Mouse (Mus musculus) heart, postnatal 0 days (tissue): ENCODE data around the gene Kif5c. TPM values are rescaled to one million over a fixed set of nuclear protein-coding genes. Genes with fewer than 3 reads are reported as not detected.

ENCODE experiments used
- ATAC-seq: fragments of 200-750 bp; cut with Nextera tagmentation; 2 replicates; pipeline ENCODE4 v1.8.0; 2017; ENCODE audit warnings: low read depth, moderate number of reproducible peaks, moderate library complexity; ENCODE audit not compliant: insufficient read depth
- DNase-seq: peaks from one replicate; pipeline ENCODE4 v3.0.0-alpha.2; 2016; ENCODE audit warnings: low spot score
- H3K27ac ChIP-seq: fragments of 300-500 bp; sonication (generic); 2 replicates; pipeline ENCODE4 v1.5.1; 2014; ENCODE audit warnings: low read depth, mild to moderate bottlenecking
- H3K27me3 ChIP-seq: fragments of 300-500 bp; sonication (generic); 2 replicates; pipeline ENCODE4 v1.6.1; 2014; ENCODE audit warnings: low read length, mixed read lengths; ENCODE audit not compliant: control insufficient read depth, insufficient read depth
- H3K36me3 ChIP-seq: fragments of 300-500 bp; sonication (generic); replicated peaks from 2 replicates; pipeline ENCODE4 v1.6.1; 2014; ENCODE audit warnings: low read length, mixed read lengths; ENCODE audit not compliant: control insufficient read depth, insufficient read depth
- H3K4me1 ChIP-seq: fragments of 300-500 bp; sonication (generic); 2 replicates; pipeline ENCODE4 v1.6.1; 2014; ENCODE audit warnings: antibody characterized with exemption; ENCODE audit not compliant: control insufficient read depth, insufficient read depth
- H3K4me2 ChIP-seq: fragments of 300-500 bp; sonication (generic); 2 replicates; pipeline ENCODE4 v1.6.1; 2014; ENCODE audit warnings: low read depth, mild to moderate bottlenecking, low read length, moderate library complexity
- H3K4me3 ChIP-seq: fragments of 300-500 bp; sonication (generic); 2 replicates; pipeline ENCODE4 v1.5.1; 2014; ENCODE audit warnings: low read depth, low read length
- H3K9ac ChIP-seq: fragments of 300-500 bp; sonication (generic); replicated peaks from 2 replicates; pipeline ENCODE4 v1.6.1; 2014; ENCODE audit warnings: low read depth, low read length, mixed read lengths
- H3K9me3 ChIP-seq: fragments of 300-500 bp; sonication (generic); replicated peaks from 2 replicates; pipeline ENCODE4 v1.6.1; 2016; ENCODE audit warnings: low read length; ENCODE audit not compliant: control insufficient read depth
- CTCF ChIP-seq: IDR thresholded peaks from 2 replicates; pipeline ENCODE4 v1.5.1; 2016; ENCODE audit warnings: antibody characterized with exemption, control low read depth, low read depth
- EP300 ChIP-seq: IDR thresholded peaks from 2 replicates; pipeline ENCODE4 v1.6.1; 2016; ENCODE audit warnings: antibody characterized with exemption, low read depth
- WGBS: fragments of 180-500 bp; shearing (Covaris S2); extraction: QIAGEN DNeasy Blood & Tissue Kit; methylation state at CpG from one replicate; pipeline ENCODE4 v1.1.7; 2014; 5-methylcytosine and 5-hydroxymethylcytosine counted together
- polyA plus RNA-seq: library from polyadenylated mRNA; unstranded; fragments of >200 nt; fragmentation: Nextera tagmentation; extraction: Ambion mirVana; gene quantifications from 2 replicates; pipeline ENCODE4 v1.2.1, GENCODE M21; 2015
- total RNA-seq: library from RNA; depleted of rRNA; stranded (reverse); fragments of >200 nt; gene quantifications from 2 replicates; pipeline ENCODE4 v1.2.3, GENCODE M21; 2014; ENCODE audit warnings: low replicate concordance

Gene Kif5c
- total and polyA plus RNA-seq, 2 experiments from 2014 or later: 0.34 to 0.76 TPM

GRCm38 (mm10) chr2:49741895-49742734 is 123.0 kb downstream of the Kif5c start:
- no peak for TF ChIP-seq CTCF
- TF ChIP-seq EP300: no peak
- Histone ChIP-seq H3K9me3 (no peaks in the 10 kb centered on the region), H3K27me3 (no peaks in the 10 kb centered on the region), H3K4me2 (no peak overlapping the region), H3K36me3 (no peaks in the 10 kb centered on the region), H3K4me1 (no peaks in the 10 kb centered on the region), H3K9ac (no peak overlapping the region), H3K27ac (no peak overlapping the region), H3K4me3 (no peak overlapping the region)
- ATAC-seq: no peak
- no peak for DNase-seq
- 73% methylated on average over 16 of the region's 16 CpGs for WGBS

DNA sequence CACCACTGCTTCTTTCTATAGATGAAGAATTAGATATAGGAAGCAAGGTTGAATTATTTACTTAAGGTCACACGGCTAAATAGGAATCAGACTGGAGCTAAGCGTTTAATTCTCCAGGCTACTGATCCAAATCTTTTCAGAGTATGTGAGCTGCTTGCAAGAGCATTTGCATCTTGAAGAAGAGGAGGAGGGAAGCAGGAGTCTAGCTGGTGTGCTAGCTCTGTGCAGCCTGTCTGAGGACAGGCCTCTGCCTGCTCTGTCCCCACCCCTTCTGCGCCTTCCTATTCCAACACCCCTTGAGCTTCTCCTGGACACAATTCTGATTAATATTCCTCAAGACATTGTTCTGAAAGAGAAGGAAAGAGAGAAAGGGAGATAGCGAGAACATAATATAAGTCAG is 123.8 kb downstream of the Kif5c start:
- DNase-seq (no peak), ATAC-seq (no peak)
- Histone ChIP-seq H3K4me1 (no peaks in the 10 kb centered on the region), H3K9me3 (no peaks in the 10 kb centered on the region), H3K36me3 (no peaks in the 10 kb centered on the region), H3K9ac (no peak overlapping the region), H3K27ac (no peak overlapping the region), H3K27me3 (no peaks in the 10 kb centered on the region), H3K4me2 (no peak overlapping the region), H3K4me3 (no peak overlapping the region)
- no peak for TF ChIP-seq EP300
- 80% methylated on average over 4 of the region's 4 CpGs for WGBS

GRCm38 (mm10) chr2:49743775-49744174 is 124.7 kb downstream of the Kif5c start:
- H3K27me3 ChIP-seq: no peaks in the 10 kb centered on the region
- WGBS: 76% methylated on average over 6 of the region's 6 CpGs
- ATAC-seq: no peak
- H3K4me3 ChIP-seq: no peak overlapping the region
- no peak overlapping the region for H3K27ac ChIP-seq
- TF ChIP-seq EP300 (no peak), CTCF (no peak)
- no peaks in the 10 kb centered on the region for H3K4me1 ChIP-seq
- no peak overlapping the region for H3K4me2 ChIP-seq
- no peak for DNase-seq
- H3K9ac ChIP-seq: no peak overlapping the region
- H3K9me3 ChIP-seq: no peaks in the 10 kb centered on the region
- H3K36me3 ChIP-seq: no peaks in the 10 kb centered on the region

- Histone ChIP-seq H3K4me1 (no peaks in the 10 kb centered on the region), H3K36me3 (no peaks in the 10 kb centered on the region), H3K27ac (no peak overlapping the region), H3K9me3 (no peaks in the 10 kb centered on the region), H3K4me2 (no peak overlapping the region), H3K4me3 (no peak overlapping the region), H3K9ac (no peak overlapping the region), H3K27me3 (no peaks in the 10 kb centered on the region)
- ATAC-seq: no peak
- TF ChIP-seq CTCF: no peak
- no peak for TF ChIP-seq EP300
- DNase-seq: no peak
- WGBS: 52% methylated on average over 11 of the region's 11 CpGs
Observed at GRCm38 (mm10) chr2:49744251-49745093, 125.4 kb downstream of the Kif5c start.

DNA sequence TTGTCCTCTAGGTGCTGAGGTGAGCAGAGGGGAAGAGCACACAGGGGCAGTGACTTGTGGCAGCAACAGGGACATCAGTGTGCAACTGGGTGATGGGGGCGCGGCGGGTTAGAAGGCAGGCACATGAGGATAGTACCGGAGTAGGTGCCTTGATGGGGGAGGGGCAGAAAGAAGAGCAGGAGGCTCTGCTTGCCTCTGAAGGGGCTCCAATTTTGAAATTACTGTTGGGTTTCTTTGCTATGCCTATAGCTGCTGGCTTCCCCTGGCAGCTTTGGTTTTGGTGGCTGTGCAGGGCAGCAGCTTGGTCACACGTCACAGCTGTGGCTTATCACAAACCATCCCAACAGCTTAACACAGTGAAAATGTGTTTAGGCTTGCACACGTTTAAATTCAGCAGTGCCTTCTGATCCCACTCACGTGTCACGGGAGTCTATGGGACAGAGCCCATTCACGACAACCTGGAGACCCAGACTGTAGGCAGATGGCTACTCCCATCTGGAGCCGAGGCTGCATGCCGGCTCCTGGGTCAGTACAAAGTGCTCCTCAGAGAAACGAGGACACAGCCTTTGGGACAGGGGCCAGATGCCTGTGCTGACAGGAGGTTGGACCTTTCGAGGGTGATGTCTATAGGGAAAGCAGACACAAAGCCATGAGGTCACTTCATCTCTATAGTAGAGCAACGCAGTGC is 126.1 kb downstream of the Kif5c start:
- Histone ChIP-seq H3K4me2 (peak overlapping the region; percentile 4; the same call in 1 of the 2 replicates), H3K9me3 (no peaks in the 10 kb centered on the region)

More for the DNA sequence above, 126.1 kb downstream of the Kif5c start:
- no peak for DNase-seq
- 37% methylated on average over 14 of the region's 14 CpGs for WGBS
- ATAC-seq: peak; percentile 28; the same call in 1 of the 2 replicates
- no peak overlapping the region for H3K9ac ChIP-seq
- peaks cover 5% of the 10 kb centered on the region; the same call in 1 of the 2 replicates for H3K4me1 ChIP-seq
- TF ChIP-seq EP300 (no peak), CTCF (no peak)
- no peaks in the 10 kb centered on the region for H3K27me3 ChIP-seq
- H3K27ac ChIP-seq: no peak overlapping the region
- no peak overlapping the region for H3K4me3 ChIP-seq
- no peaks in the 10 kb centered on the region for H3K36me3 ChIP-seq
